Mouse (Mus musculus): ENCODE data around the gene Gpr135.
"Not testable (repeated sequence)": the region's sequence is repeated elsewhere in the genome, so short reads cannot be mapped to it uniquely, and the experiment has no call there.

Gene Gpr135

GRCm38 (mm10) chr12:72052571-72052970 is 18.4 kb downstream of the Gpr135 start:
- no peak for DNase-seq

DNA sequence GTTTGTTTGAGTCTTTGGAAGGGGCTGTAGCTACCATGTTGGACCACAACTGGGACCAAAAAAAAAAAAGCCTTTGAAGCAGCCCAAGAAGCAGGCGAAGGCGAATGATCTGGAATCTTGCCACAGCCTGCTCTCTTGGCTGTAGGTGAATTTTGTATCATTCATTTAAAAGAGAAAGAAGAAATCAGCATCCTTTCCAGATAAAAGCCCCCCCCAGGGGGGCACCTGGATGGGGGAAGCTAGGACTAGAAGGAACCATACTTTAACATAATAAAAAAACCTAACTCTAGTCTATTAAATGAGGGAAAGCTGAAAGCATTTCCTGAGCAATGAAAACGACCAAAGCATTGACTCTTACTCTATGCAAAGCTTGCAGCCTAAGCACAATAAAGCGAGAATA is 20.1 kb downstream of the Gpr135 start:
- no peak for DNase-seq

DNA sequence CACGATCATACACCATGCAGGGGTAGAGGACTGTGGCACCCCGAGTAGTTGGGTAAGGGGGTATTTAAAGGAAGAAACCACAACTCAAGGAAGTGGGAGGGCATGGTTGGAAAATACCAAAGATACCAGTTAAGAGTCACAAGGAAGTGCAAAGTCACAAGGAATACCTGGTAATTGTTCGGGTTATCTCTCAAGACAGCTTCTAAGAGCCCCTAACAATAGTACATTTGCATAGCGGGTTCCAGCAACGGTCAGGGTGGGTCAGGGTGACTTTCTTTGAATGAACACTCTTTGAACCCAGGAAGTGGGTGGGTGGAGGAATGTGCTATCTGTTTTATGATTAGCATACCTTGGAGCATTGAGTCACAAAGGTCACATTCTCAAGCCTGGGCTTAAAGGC is 20.8 kb downstream of the Gpr135 start:
- DNase-seq: not testable (repeated sequence)

GRCm38 (mm10) chr12:72047513-72047912 is 23.4 kb downstream of the Gpr135 start:
- no peak for DNase-seq

DNA sequence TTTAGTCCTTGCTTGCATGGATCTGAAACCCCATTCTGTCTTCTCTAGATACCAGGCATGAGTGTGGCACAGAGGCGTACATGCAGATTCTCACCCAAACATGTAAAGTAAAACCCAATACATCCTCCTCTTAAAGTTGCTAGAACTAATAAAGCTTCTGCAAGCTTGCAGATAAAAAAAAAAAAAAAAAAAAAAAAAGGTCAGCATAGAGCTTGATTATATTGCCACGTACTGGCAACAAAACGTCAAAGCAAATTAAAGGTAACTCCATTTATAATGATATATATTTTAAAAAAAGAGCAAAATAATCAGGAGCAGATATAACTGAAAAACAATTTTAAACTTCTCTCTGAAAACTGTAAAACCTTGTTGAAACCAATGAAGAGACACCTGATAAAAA is 29.7 kb downstream of the Gpr135 start:
- no peak for DNase-seq

DNA sequence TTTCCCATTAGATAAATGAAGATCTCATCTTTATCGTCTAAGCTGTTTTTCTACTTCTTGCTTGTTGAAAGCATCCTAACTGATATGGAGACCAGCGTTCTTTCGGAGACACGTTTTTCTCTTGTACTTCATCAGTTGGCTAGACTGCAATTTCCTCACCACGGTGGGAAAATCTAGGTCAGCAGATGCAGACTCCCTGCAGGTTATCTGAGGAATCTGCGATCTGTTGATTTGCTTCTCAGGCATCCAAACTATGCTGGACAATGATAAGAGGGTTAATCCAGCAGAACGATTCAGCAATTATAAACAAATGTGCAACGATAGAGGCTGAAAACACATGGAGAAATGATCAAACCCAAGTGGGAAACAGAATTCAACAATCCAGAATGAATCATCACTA is 31.4 kb downstream of the Gpr135 start:
- DNase-seq: no peak

DNA sequence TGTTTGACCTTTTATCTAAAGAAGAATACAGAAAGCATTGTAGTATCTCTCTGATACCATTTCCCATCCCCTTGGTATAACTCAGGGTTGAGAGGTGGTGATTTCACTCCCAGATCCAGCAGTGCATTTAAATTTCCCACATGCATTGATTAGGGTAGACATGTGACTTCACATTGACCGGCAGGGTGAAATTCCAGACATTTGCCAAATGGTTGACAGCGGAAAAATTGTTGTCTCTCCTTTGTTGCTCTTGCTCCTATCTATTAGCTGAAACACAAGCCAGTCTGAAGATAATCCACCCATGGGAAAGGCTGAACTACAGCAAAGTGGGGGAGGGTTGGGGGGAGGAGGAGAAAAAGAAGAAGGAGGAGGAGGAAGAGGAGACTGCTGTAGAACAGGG is 32.1 kb downstream of the Gpr135 start:
- DNase-seq: no peak

- DNase-seq: no peak
These were observed 33.9 kb downstream of the Gpr135 start for GRCm38 (mm10) chr12:72037049-72037448.

DNA sequence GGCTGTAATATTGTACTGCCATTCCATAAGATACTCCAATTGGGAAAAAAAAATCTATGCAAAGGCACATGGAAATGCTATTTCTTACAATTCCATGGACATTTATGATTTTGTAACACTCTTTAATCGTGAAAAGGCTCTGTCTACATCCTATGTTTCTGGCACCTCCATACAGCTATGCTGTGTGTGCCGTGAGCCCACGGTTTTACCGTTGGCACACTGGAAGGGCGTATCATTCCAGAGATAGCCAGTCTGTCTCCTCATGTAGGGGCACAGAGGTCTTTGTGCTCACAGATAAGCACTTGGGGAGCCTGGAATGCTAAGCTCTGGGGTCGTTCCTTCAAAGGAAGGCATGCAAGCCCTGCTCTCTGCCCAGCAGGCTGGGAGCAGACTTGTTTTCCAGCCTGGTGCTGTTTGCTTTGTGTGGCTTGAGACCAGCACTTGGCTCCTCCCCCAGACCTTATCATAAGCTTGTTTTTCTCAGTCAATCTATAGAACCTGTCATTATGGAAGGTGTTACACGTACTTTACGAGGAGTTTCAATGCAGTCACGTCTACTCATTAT is 34.7 kb downstream of the Gpr135 start:
- no peak for DNase-seq

GRCm38 (mm10) chr12:72031794-72032193 is 39.1 kb downstream of the Gpr135 start:
- DNase-seq: no peak

DNA sequence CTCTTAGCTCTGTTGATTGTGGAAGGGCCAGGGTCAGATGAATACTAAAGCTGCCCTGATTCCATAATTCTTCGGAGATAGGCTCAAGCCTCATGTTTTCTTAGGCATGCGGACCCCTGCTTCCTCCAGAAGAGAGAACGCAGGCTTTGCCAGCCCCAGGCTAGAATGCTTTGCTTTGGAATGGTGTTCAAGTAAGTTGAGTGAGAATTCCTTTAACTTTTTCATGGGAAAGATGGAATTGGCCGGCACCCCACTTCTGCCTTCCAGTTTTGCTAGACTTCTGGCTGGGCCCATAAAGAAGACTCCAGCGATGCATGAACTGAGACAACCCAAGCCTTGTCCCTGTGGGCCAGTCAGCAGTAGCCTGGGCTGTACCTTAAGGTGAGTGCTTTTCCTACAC is 39.8 kb downstream of the Gpr135 start:
- no peak for DNase-seq

DNA sequence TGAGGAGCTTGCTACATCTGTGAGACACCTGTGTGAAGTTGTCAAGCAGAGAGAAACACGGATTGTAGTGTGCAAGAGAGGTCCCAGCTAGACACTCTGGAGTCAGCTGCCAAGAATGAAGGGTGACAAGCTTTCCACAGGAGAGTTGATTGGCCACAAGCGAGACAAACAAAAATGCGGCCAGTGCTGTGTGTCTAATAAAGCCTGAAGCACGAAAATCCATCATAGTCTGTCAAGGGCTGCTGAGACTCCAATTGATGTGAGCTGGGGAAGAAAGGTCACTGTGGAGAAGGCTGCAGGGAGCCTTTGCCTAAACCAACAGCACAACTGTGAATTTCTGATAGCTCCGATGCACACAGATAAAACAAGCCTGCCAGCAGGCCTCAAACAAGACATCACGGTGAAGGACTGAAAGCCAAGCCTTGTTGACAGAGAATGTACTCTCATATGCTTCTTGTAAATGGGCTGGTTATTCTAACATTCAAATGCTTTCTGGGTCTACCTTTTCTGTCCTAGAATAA is 45.6 kb downstream of the Gpr135 start:
- no peak for DNase-seq

DNA sequence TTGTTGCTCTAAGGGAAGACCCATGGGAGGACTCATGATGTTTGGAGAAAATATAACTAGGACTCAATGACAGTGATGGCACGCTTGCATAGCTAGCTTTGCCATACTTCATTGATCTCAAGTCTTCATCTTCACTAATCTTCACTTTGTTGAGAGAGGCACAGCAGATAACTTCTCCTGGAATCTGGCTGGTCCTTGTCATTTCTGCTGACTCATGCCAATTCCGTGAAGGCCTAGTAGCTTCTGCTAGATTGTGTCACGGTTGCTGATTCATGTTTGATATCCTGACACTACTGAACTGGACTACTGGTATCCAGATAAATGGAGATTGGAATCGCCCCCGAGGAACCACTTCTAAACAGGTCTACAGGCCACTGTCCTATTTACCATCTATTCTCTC is 47.4 kb downstream of the Gpr135 start:
- DNase-seq: no peak

DNA sequence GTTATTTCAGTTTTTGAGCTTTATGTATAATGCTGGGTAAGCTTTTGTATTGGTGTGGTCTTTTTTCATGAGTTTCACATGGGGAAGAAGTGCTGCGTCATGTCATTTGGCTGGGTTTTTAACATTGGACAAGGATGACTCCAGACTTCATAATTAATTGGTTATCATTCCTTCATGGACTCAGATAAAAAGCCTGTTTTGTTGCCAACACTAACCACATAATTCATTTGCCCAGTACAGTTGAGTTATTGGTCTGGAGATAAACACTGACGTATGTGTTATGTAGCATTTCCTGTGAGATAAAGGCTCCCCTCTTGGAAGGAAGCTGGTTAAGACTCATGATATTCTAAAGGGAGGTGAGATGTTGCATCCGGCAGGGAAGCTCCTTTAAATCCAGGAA is 48.1 kb downstream of the Gpr135 start:
- no peak for DNase-seq

- no peak for DNase-seq
These were observed 49.4 kb downstream of the Gpr135 start for GRCm38 (mm10) chr12:72021543-72021942.

DNA sequence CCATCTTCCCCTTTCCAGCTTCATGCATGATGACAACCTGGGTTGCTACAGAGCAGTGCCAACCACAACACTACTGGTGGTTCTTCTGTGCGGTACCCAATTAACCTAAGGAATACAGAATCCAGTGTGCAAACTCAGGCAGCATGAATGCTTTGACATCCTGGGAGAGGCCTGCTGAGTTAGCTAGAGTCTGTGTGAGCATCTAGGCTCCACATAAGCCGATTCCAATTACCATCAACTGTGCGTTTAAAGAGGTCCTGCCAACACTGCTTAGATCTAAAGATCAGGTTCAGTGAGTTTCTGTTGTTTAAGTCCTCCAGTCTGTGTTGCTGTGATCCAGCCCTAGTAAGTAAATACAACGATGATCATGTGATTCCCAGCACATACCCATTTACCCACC is 50.6 kb downstream of the Gpr135 start:
- DNase-seq: no peak
